Mouse (Mus musculus) intestine, postnatal 0 days (tissue): ENCODE data around the gene Tox2. TPM values are rescaled to one million over a fixed set of nuclear protein-coding genes. Genes with fewer than 3 reads are reported as not detected.

Experiments
- ATAC-seq: fragments of 200-750 bp; cut with Nextera tagmentation; 2 replicates; pipeline ENCODE4 v1.8.0; 2017; ENCODE audit warnings: mild to moderate bottlenecking, moderate TSS enrichment, moderate library complexity
- H3K27ac ChIP-seq: fragments of 300-500 bp; sonication (generic); 2 replicates; pipeline ENCODE4 v1.5.1; 2014; ENCODE audit warnings: mild to moderate bottlenecking, low read depth, low read length, moderate library complexity
- H3K27me3 ChIP-seq: fragments of 300-500 bp; sonication (generic); replicated peaks from 2 replicates; pipeline ENCODE4 v1.6.1; 2014; ENCODE audit warnings: low read length, mixed read lengths; ENCODE audit not compliant: control insufficient read depth, insufficient read depth
- H3K36me3 ChIP-seq: fragments of 300-500 bp; sonication (generic); 2 replicates; pipeline ENCODE4 v1.6.1; 2014; ENCODE audit warnings: mild to moderate bottlenecking, moderate library complexity; ENCODE audit not compliant: control insufficient read depth, insufficient read depth
- H3K4me1 ChIP-seq: fragments of 300-500 bp; sonication (generic); replicated peaks from 2 replicates; pipeline ENCODE4 v1.6.1; 2014; ENCODE audit warnings: antibody characterized with exemption, low read length, mixed read lengths; ENCODE audit not compliant: control insufficient read depth, insufficient read depth
- H3K4me2 ChIP-seq: fragments of 300-500 bp; sonication (generic); replicated peaks from 2 replicates; pipeline ENCODE4 v1.6.1; 2014; ENCODE audit warnings: low read depth, mild to moderate bottlenecking, moderate library complexity
- H3K4me3 ChIP-seq: fragments of 300-500 bp; sonication (generic); 2 replicates; pipeline ENCODE4 v1.5.1; 2014; ENCODE audit warnings: low read depth, low read length
- H3K9ac ChIP-seq: fragments of 300-500 bp; sonication (generic); 2 replicates; pipeline ENCODE4 v1.6.1; 2014; ENCODE audit warnings: mild to moderate bottlenecking, low read depth, low read length
- H3K9me3 ChIP-seq: fragments of 300-500 bp; sonication (generic); 2 replicates; pipeline ENCODE4 v1.6.1; 2016; ENCODE audit warnings: mixed run types; ENCODE audit not compliant: control insufficient read depth
- CTCF ChIP-seq: sonication (generic); IDR thresholded peaks from 2 replicates; pipeline ENCODE4 v1.5.1; 2016; ENCODE audit warnings: low read depth, mild to moderate bottlenecking, control low read depth, antibody characterized with exemption, moderate library complexity
- WGBS: fragments of 180-500 bp; shearing (Covaris S2); extraction: QIAGEN DNeasy Blood & Tissue Kit; methylation state at CpG from one replicate; pipeline ENCODE4 v1.1.7; 2014; 5-methylcytosine and 5-hydroxymethylcytosine counted together
- polyA plus RNA-seq: library from polyadenylated mRNA; unstranded; fragments of >200 nt; fragmentation: Nextera tagmentation; extraction: Ambion mirVana; gene quantifications from 2 replicates; pipeline ENCODE4 v1.2.1, GENCODE M21; 2015

Gene Tox2
- polyA plus RNA-seq, 1 experiment from 2014 or later, result 3.3 TPM

GRCm38 (mm10) chr2:163288881-163289379, 86.0 kb downstream of the Tox2 start:
- peak overlapping the region; percentile 16; the same call in 1 of the 2 replicates for H3K4me3 ChIP-seq
- H3K9ac ChIP-seq, result no peak overlapping the region
- 1% methylated on average over 21 of the region's 21 CpGs for WGBS
- peak overlapping the region; percentile 59 for H3K4me2 ChIP-seq
- H3K27me3 ChIP-seq, result peaks cover 12% of the 10 kb centered on the region
- no peak for TF ChIP-seq CTCF
- peaks cover 12% of the 10 kb centered on the region; the same call in 1 of the 2 replicates for H3K4me1 ChIP-seq
- H3K36me3 ChIP-seq, result no peaks in the 10 kb centered on the region
- no peak for ATAC-seq
- no peak overlapping the region for H3K27ac ChIP-seq
- H3K9me3 ChIP-seq, result no peaks in the 10 kb centered on the region

- no peak overlapping the region for H3K27ac ChIP-seq
- H3K36me3 ChIP-seq, result no peaks in the 10 kb centered on the region
- peaks cover 6% of the 10 kb centered on the region; the same call in 1 of the 2 replicates for H3K4me1 ChIP-seq
- H3K4me2 ChIP-seq, result no peak overlapping the region
- WGBS, result 59% methylated on average over 11 of the region's 11 CpGs
- H3K9ac ChIP-seq, result no peak overlapping the region
- ATAC-seq, result no peak
- H3K9me3 ChIP-seq, result no peaks in the 10 kb centered on the region
- no peak for TF ChIP-seq CTCF
- H3K27me3 ChIP-seq, result no peaks in the 10 kb centered on the region
- no peak overlapping the region for H3K4me3 ChIP-seq
Measured at GRCm38 (mm10) chr2:163296999-163297630, 94.2 kb downstream of the Tox2 start.

- Histone ChIP-seq H3K9ac (no peak overlapping the region), H3K4me1 (peaks cover 6% of the 10 kb centered on the region; the same call in 1 of the 2 replicates), H3K4me2 (no peak overlapping the region), H3K27ac (no peak overlapping the region), H3K9me3 (no peaks in the 10 kb centered on the region), H3K4me3 (no peak overlapping the region), H3K27me3 (no peaks in the 10 kb centered on the region), H3K36me3 (no peaks in the 10 kb centered on the region)
- WGBS, result 59% methylated on average over 14 of the region's 14 CpGs
- ATAC-seq, result no peak
- no peak for TF ChIP-seq CTCF
Measured at GRCm38 (mm10) chr2:163300069-163301060, 97.4 kb downstream of the Tox2 start.

GRCm38 (mm10) chr2:163301641-163302040, 98.7 kb downstream of the Tox2 start:
- peak; percentile 45 for TF ChIP-seq CTCF
- 0 out of 2 replicates have a peak overlapping the region, but pooled peaks have one; percentile 3 for H3K9ac ChIP-seq
- 59% methylated on average over 5 of the region's 5 CpGs for WGBS

GRCm38 (mm10) chr2:163303037-163303436, 100.1 kb downstream of the Tox2 start:
- Histone ChIP-seq H3K4me3 (no peak overlapping the region), H3K27ac (no peak overlapping the region), H3K9ac (no peak overlapping the region), H3K4me1 (peaks cover 6% of the 10 kb centered on the region; the same call in 1 of the 2 replicates), H3K27me3 (no peaks in the 10 kb centered on the region), H3K36me3 (no peaks in the 10 kb centered on the region), H3K4me2 (no peak overlapping the region), H3K9me3 (no peaks in the 10 kb centered on the region)
- TF ChIP-seq CTCF, result no peak
- WGBS, result 68% methylated on average over 9 of the region's 9 CpGs
- ATAC-seq, result no peak

More at GRCm38 (mm10) chr2:163301641-163302040, 98.7 kb downstream of the Tox2 start:
- Histone ChIP-seq H3K36me3 (no peaks in the 10 kb centered on the region), H3K27me3 (no peaks in the 10 kb centered on the region), H3K9me3 (no peaks in the 10 kb centered on the region), H3K27ac (no peak overlapping the region), H3K4me2 (no peak overlapping the region), H3K4me3 (no peak overlapping the region), H3K4me1 (peaks cover 6% of the 10 kb centered on the region; the same call in 1 of the 2 replicates)
- ATAC-seq, result no peak

GRCm38 (mm10) chr2:163309376-163309775, 106.5 kb downstream of the Tox2 start:
- Histone ChIP-seq H3K9ac (no peak overlapping the region), H3K36me3 (no peaks in the 10 kb centered on the region), H3K9me3 (no peaks in the 10 kb centered on the region), H3K27me3 (no peaks in the 10 kb centered on the region), H3K4me3 (no peak overlapping the region), H3K4me2 (no peak overlapping the region), H3K27ac (no peak overlapping the region), H3K4me1 (no peaks in the 10 kb centered on the region)
- TF ChIP-seq CTCF, result no peak
- no peak for ATAC-seq
- WGBS, result 90% methylated on average over 17 of the region's 17 CpGs
